Mouse (Mus musculus) hindbrain, embryonic 10.5 days (tissue): ENCODE measurements around the gene Rapgef5. TPM values are rescaled to one million over a fixed set of nuclear protein-coding genes. Genes with fewer than 3 reads are reported as not detected.
A peak's percentile ranks its signal among the peaks of the same experiment; 100 is the strongest.

Experiments used
- DNase-seq: peaks from one replicate; pipeline ENCODE4 v3.0.0-alpha.2; 2017; ENCODE audit warnings: low spot score
- H3K27ac ChIP-seq: fragments of 300-500 bp; sonication (generic); 2 replicates; pipeline ENCODE4 v1.5.1; 2016; ENCODE audit warnings: mild to moderate bottlenecking, moderate library complexity
- H3K27me3 ChIP-seq: fragments of 300-500 bp; sonication (generic); 2 replicates; pipeline ENCODE4 v1.6.1; 2016; ENCODE audit warnings: mild to moderate bottlenecking; ENCODE audit not compliant: poor library complexity, insufficient read depth, severe bottlenecking
- H3K36me3 ChIP-seq: fragments of 300-500 bp; sonication (generic); 2 replicates; pipeline ENCODE4 v1.6.1; 2016; ENCODE audit warnings: mild to moderate bottlenecking, moderate library complexity
- H3K4me1 ChIP-seq: fragments of 300-500 bp; sonication (generic); replicated peaks from 2 replicates; pipeline ENCODE4 v1.6.1; 2016; ENCODE audit warnings: mild to moderate bottlenecking
- H3K4me3 ChIP-seq: fragments of 300-500 bp; sonication (generic); 2 replicates; pipeline ENCODE4 v1.5.1; 2016; ENCODE audit warnings: mild to moderate bottlenecking, moderate library complexity
- H3K9me3 ChIP-seq: fragments of 300-500 bp; sonication (generic); 2 replicates; pipeline ENCODE4 v1.6.1; 2016; ENCODE audit warnings: mild to moderate bottlenecking, moderate library complexity
- WGBS: fragments of 180-500 bp; shearing (Covaris S2); methylation state at CpG from one replicate; pipeline ENCODE4 v1.1.7; 2016; 5-methylcytosine and 5-hydroxymethylcytosine counted together
- polyA plus RNA-seq: library from polyadenylated mRNA; unstranded; fragments of >200 nt; fragmentation: Nextera tagmentation; extraction: Ambion mirVana; gene quantifications from 2 replicates; pipeline ENCODE4 v1.2.1, GENCODE M21; 2016

Gene Rapgef5
- polyA plus RNA-seq, 1 experiment from 2014 or later: 16.0 TPM

DNA sequence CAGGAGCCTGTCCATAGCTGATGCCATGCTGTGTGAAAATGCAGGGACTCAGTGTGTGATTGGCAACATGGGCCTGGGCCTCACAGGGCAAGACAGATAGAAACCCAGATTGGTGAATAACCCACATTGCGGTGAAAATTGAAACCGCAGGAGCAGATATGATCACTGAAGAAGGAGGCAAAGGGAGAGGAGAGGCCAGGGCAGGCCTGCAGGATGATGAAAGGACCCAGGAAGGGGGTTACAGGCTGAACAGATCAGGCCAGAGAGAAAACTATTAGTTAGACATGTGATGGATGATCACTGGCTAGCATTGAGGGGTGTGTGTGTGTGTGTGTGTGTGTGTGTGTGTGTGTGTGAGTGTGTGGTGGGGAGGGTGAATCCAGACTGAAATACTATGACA, 122.6 kb downstream of the Rapgef5 start:
- no peak overlapping the region for H3K4me3 ChIP-seq
- no peak for DNase-seq
- peaks cover 10% of the 10 kb centered on the region for H3K4me1 ChIP-seq
- H3K27ac ChIP-seq: no peak overlapping the region
- no peaks in the 10 kb centered on the region for H3K27me3 ChIP-seq
- 80% methylated on average over 2 of the region's 2 CpGs for WGBS
- no peaks in the 10 kb centered on the region for H3K9me3 ChIP-seq
- H3K36me3 ChIP-seq: no peaks in the 10 kb centered on the region

DNA sequence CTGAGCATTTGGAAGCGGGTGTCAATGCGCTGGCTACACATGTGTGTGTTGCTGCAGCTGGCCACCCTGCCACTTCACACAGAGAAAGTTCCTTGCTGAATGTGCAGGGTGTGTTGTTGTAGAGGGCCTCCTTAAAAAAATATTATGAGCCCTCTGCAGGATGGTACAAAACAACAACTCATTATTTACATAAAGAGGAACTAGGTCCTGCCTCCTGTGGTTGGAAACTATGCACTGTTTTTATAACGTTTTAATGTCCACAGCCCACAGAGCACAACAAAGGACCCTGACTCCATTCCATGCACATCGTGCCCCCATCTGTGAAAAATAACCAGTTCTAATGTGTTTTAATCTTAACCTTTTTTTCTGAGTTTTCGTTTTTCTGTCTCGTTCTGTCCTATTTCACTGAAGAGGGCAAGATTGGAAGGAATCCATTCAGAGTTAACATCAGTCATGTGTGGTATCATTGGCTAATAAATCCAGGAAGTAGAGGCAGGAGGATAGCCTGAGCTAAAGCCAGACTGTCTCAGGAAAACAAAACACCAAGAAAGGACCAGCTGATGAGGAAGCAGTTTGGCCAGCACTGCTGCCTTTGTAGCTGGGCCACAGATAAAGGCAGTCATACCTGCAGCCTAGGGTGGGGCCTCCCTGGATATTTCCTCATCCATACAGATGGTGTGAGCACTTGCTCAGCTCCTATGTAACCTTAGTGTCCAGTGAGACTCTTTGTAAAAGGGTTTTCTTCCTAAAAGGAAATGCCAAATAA, 123.3 kb downstream of the Rapgef5 start:
- WGBS: 76% methylated on average over 6 of the region's 6 CpGs

DNA sequence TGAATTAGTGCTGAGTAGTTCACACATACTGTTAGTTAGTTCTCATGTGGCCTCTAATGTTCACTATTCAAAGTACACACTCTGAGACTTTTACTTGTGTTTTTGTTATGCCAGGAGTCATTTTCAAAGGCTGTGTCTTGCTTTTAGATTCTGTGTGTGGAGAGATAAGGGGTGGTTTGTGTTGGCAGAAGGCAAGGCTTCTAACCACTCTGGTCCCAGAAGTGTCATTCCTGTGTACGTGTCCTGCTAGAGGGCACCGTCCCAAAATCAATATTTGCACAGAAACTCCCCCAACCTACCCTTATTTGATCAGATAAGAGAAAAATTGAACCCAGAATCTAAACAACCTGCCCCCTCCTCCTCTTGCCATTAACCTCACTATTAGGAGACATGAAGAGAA, 126.2 kb downstream of the Rapgef5 start:
- Histone ChIP-seq H3K4me1 (peaks cover 8% of the 10 kb centered on the region), H3K36me3 (no peaks in the 10 kb centered on the region), H3K27me3 (no peaks in the 10 kb centered on the region), H3K27ac (no peak overlapping the region), H3K9me3 (no peaks in the 10 kb centered on the region), H3K4me3 (no peak overlapping the region)
- no peak for DNase-seq
- 74% methylated on average over 2 of the region's 2 CpGs for WGBS

More for the DNA sequence above, 123.3 kb downstream of the Rapgef5 start:
- Histone ChIP-seq H3K27me3 (no peaks in the 10 kb centered on the region), H3K27ac (no peak overlapping the region), H3K9me3 (no peaks in the 10 kb centered on the region), H3K4me3 (no peak overlapping the region), H3K36me3 (no peaks in the 10 kb centered on the region), H3K4me1 (peaks cover 10% of the 10 kb centered on the region)
- DNase-seq: no peak

DNA sequence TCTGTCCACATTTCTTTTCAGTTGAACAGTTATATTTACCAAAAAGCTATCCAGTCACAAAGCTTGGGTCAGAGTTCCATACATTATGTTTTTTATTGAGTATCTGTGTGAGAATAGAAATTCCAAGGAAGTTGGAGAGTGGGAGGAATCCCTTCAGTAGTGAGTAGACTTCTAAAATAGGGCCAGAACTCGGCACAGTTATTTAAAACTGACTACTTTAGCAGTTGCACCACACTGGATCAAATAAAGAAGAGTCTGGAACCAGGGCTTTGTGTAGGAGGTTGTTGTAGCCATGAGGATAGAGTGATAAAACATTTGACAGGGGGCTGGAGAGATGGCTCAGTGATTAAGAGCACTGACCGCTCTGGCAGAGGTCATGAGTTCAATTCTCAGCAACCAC, 129.5 kb downstream of the Rapgef5 start:
- Histone ChIP-seq H3K4me3 (no peak overlapping the region), H3K36me3 (no peaks in the 10 kb centered on the region), H3K4me1 (no peaks in the 10 kb centered on the region), H3K9me3 (no peaks in the 10 kb centered on the region), H3K27me3 (no peaks in the 10 kb centered on the region), H3K27ac (no peak overlapping the region)
- WGBS: 91% methylated on average over 2 of the region's 2 CpGs
- no peak for DNase-seq

DNA sequence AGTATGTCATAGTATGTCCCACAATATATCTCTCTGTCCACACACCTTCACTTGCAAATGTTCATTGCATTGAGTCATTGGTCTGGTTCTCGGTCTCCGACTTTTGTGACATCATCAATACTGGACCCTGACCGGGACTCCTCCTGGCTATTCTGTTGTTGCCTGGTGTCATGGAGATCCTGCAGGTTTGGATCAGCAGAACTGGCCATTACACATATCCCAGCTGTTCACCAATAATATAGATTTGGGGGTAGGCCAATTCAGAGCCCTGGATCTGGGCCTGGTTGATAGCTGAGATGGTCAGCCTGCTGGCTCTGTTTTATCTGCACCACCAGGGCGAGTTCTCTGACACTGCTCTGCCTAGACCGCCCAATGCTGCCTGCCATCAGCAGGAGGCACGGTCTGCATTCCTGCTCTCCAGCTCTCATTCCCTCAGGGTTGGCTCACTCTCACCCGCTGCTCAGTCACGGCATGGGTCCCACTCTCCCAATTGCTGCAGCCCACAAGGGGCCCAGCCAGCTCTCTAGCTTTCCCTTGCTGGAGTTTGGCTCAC, 137.7 kb downstream of the Rapgef5 start:
- H3K9me3 ChIP-seq: no peaks in the 10 kb centered on the region
- 83% methylated on average over 8 of the region's 8 CpGs for WGBS
- H3K27ac ChIP-seq: no peak overlapping the region
- no peaks in the 10 kb centered on the region for H3K27me3 ChIP-seq
- DNase-seq: no peak
- no peaks in the 10 kb centered on the region for H3K36me3 ChIP-seq
- peaks cover 4% of the 10 kb centered on the region; the same call in 1 of the 2 replicates for H3K4me1 ChIP-seq
- no peak overlapping the region for H3K4me3 ChIP-seq

DNA sequence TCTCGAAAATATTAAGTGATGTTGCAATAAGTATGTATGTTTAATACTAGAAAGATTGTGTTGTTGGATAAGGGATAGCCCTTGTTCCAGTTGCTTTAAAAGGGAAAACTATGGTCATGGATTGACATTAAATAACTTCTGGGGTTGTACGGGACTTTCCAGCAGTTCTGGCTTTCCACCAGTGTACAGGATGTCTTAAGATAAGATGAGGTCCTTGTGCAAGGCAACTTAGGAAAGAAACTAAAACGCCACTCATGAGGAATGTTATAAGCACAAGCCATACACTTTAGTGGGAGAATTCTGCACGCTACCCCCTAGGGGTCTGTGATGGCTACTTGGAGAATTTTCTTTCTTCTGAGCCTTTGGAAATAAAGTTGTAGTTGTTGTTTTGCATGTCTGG, 140.7 kb downstream of the Rapgef5 start:
- WGBS: 86% methylated on average over 4 of the region's 4 CpGs
- H3K4me3 ChIP-seq: no peak overlapping the region
- DNase-seq: no peak
- H3K4me1 ChIP-seq: peaks cover 6% of the 10 kb centered on the region; the same call in 1 of the 2 replicates
- no peaks in the 10 kb centered on the region for H3K27me3 ChIP-seq
- no peaks in the 10 kb centered on the region for H3K36me3 ChIP-seq
- H3K27ac ChIP-seq: no peak overlapping the region
- H3K9me3 ChIP-seq: no peaks in the 10 kb centered on the region

DNA sequence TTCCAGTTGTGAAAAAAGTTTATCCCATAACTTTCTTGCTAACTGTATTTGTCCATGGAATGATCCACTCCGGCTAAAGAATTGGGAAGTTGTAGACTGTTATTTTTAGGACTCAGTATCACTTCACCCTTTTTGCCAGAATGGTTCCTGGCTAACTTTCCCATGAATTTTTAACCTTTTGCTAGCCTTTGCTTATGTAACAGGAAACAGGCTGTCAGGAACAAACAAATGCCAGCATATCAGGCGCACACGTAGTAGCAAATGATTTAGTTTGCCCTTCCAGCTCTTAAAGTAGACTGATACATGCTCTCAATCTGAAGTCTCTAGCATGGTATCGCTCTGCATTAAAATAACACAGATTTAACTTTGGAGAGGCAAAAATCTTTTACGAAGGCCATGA, 141.5 kb downstream of the Rapgef5 start:
- no peak for DNase-seq
- H3K4me3 ChIP-seq: no peak overlapping the region
- H3K4me1 ChIP-seq: peaks cover 6% of the 10 kb centered on the region; the same call in 1 of the 2 replicates
- no peak overlapping the region for H3K27ac ChIP-seq
- no peaks in the 10 kb centered on the region for H3K36me3 ChIP-seq
- WGBS: 86% methylated on average over 5 of the region's 5 CpGs
- H3K9me3 ChIP-seq: no peaks in the 10 kb centered on the region
- H3K27me3 ChIP-seq: no peaks in the 10 kb centered on the region

DNA sequence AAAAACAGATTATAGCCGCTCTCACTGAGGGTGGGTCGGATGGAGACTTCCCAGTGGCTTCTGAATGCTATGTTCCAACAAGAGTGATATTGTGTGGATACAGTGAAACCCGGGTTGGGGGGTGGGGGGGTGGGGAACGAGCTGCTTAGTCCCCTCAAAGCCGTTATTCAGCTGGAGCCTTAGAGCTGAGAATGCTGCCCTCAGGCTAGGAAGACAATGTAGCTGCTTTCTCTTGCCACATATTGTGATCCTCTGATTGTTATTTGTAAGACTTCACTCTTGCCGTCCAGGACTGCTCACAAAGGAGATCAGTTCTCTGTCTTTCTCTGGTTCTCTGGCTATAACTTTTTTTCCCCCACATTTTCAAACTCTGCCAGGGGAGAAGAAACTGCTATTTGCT, 142.5 kb downstream of the Rapgef5 start:
- peaks cover 6% of the 10 kb centered on the region; the same call in 1 of the 2 replicates for H3K4me1 ChIP-seq
- DNase-seq: no peak
- no peak overlapping the region for H3K4me3 ChIP-seq
- H3K27me3 ChIP-seq: no peaks in the 10 kb centered on the region
- no peaks in the 10 kb centered on the region for H3K9me3 ChIP-seq
- H3K36me3 ChIP-seq: no peaks in the 10 kb centered on the region
- 30% methylated on average over 6 of the region's 6 CpGs for WGBS
- H3K27ac ChIP-seq: no peak overlapping the region

DNA sequence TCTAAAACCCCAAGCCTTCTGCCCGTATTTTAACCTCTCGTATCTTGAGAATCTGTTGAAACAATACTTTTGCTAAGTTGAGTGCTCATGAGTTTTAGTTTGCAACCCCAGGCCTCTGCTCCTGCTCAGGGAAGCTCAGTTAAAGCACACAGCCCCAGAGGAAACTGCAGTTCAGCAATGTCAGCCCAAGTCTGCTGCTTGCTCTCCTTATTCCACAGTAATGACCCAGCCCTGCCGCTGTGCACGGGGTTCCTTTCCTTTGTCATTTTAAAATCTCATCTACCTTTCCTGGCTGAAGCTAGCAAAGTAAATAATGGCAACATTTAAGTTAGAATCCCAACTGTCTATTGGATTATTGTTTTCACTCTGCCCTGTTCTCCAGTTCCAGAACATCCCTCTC, 144.1 kb downstream of the Rapgef5 start:
- H3K27ac ChIP-seq: no peak overlapping the region
- H3K4me1 ChIP-seq: peaks cover 6% of the 10 kb centered on the region; the same call in 1 of the 2 replicates
- H3K27me3 ChIP-seq: no peaks in the 10 kb centered on the region
- DNase-seq: no peak
- no peak overlapping the region for H3K4me3 ChIP-seq
- no peaks in the 10 kb centered on the region for H3K36me3 ChIP-seq
- H3K9me3 ChIP-seq: no peaks in the 10 kb centered on the region
- WGBS: 38% methylated on average over 4 of the region's 4 CpGs

DNA sequence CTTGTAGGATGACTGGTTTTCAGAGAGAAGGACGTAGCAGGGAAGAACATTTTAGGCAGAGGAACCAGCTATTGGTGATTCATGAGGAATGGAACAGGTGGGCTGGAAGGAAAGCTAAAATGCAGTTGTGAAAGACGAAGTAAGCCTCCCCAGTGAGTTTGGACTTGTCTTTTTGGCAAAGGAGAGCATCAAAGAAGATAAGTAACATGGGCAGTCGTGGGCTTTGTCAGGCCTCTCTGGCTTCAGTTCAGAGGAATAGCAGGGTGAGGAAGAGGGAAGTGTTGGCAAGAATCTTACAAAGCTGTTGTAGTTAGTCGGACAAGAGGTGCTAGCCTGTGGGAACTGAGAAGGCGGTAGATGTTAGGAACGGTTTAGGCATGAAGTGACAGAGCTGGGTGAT, 145.6 kb downstream of the Rapgef5 start:
- H3K27me3 ChIP-seq: no peaks in the 10 kb centered on the region
- H3K4me3 ChIP-seq: no peak overlapping the region
- peaks cover 6% of the 10 kb centered on the region; the same call in 1 of the 2 replicates for H3K4me1 ChIP-seq
- H3K27ac ChIP-seq: no peak overlapping the region
- H3K9me3 ChIP-seq: no peaks in the 10 kb centered on the region
- DNase-seq: no peak
- no peaks in the 10 kb centered on the region for H3K36me3 ChIP-seq
- 88% methylated on average over 6 of the region's 6 CpGs for WGBS

DNA sequence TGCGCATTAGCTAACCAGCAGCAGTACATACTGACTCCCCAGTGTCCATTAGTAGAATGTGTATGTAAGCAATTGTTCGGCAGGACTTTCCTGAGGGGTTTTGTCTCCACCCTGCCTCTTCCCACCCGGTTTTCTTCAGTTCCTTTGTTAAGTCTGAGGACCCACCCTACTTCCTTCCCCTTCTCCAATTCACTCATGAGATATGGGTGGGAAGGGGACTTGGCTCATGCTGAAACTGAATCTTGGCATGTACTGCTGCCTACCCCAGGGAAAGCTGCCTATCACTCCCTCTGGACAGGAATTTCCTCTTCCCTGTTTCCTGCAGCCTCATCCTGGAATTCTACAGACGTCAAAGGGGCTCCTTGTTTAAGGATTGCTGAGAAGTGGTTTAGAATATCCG, 147.4 kb downstream of the Rapgef5 start:
- Histone ChIP-seq H3K4me3 (no peak overlapping the region), H3K4me1 (peaks cover 5% of the 10 kb centered on the region; the same call in 1 of the 2 replicates), H3K36me3 (no peaks in the 10 kb centered on the region), H3K27ac (0 out of 2 replicates have a peak overlapping the region, but pooled peaks have one; percentile 29), H3K9me3 (no peaks in the 10 kb centered on the region), H3K27me3 (no peaks in the 10 kb centered on the region)
- WGBS: 61% methylated on average over 5 of the region's 5 CpGs
- no peak for DNase-seq

DNA sequence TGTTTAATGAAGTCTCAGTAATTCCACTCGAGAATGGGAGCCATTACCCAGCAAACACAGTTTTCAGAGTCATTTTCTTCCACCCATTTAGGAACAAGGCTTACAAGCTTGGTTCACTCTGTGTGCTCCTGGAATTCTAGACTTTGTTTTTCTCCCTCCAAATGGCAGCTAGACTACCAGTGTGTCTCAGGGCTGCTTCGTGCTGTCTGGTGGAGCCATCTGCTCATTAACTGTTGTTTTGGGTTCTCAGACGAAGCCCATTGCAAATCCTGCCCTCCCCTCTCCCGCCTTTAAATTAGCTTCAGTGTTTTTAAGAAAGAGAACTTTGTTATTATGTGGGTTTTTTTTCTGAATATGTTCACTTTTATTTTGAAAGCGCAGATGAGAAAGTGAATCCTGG, 148.4 kb downstream of the Rapgef5 start:
- Histone ChIP-seq H3K9me3 (no peaks in the 10 kb centered on the region), H3K27ac (no peak overlapping the region), H3K27me3 (no peaks in the 10 kb centered on the region), H3K4me1 (no peaks in the 10 kb centered on the region; the same call in 1 of the 2 replicates), H3K36me3 (no peaks in the 10 kb centered on the region), H3K4me3 (no peak overlapping the region)
- 75% methylated on average over 5 of the region's 5 CpGs for WGBS
- DNase-seq: no peak

DNA sequence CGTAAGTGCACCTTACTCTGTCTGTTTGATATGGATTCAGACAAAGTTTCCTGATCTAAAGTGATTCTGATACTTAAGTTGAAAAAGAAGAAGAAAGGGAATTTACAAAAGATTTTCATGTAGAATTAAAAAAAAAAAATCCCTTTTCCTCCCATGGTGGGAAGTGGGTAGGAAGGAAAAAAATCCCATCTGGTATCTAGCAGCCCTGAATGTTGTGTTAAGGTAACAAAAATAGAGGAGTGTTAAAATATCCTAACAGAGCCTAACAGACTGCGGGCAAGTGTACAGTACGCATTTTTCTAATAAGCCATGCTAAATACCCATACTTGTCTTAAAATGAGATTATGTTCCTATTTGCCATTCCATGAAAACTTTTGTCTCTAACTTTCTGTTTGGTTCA, 150.1 kb downstream of the Rapgef5 start:
- 95% methylated on average over 3 of the region's 3 CpGs for WGBS
- no peak for DNase-seq
- no peak overlapping the region for H3K4me3 ChIP-seq
- H3K4me1 ChIP-seq: no peaks in the 10 kb centered on the region; the same call in 1 of the 2 replicates
- H3K36me3 ChIP-seq: no peaks in the 10 kb centered on the region
- no peaks in the 10 kb centered on the region for H3K9me3 ChIP-seq
- no peak overlapping the region for H3K27ac ChIP-seq
- H3K27me3 ChIP-seq: no peaks in the 10 kb centered on the region
